Mouse (Mus musculus) heart, postnatal 0 days (tissue): ENCODE measurements around the gene Rims1.

Experiments
- CTCF ChIP-seq: IDR thresholded peaks from 2 replicates; pipeline ENCODE4 v1.5.1; 2016; ENCODE audit warnings: antibody characterized with exemption, control low read depth, low read depth
- EP300 ChIP-seq: IDR thresholded peaks from 2 replicates; pipeline ENCODE4 v1.6.1; 2016; ENCODE audit warnings: antibody characterized with exemption, low read depth

DNA sequence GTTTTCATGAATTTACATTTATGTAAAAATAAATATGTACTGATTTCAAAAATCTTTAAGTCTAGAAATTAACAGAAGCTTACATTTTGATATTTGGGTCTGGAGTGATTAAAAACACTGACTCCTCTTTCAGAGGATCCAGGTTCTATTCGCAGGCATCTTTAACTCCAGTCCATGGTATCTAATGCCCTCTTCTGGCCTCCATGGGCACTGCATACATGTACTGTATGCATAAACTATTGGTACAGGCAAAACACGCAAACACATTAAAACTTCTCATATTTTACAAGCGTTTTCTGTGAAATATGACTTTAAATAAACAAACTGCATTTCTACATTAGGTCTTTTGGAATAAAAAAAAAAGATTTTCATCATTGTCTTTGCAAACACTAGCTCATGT is 419.4 kb downstream of the Rims1 start:
- TF ChIP-seq CTCF (peak; percentile 38), EP300 (no peak)
